Mouse (Mus musculus): ENCODE results near the gene Sval3.

The Sval3 gene

DNA sequence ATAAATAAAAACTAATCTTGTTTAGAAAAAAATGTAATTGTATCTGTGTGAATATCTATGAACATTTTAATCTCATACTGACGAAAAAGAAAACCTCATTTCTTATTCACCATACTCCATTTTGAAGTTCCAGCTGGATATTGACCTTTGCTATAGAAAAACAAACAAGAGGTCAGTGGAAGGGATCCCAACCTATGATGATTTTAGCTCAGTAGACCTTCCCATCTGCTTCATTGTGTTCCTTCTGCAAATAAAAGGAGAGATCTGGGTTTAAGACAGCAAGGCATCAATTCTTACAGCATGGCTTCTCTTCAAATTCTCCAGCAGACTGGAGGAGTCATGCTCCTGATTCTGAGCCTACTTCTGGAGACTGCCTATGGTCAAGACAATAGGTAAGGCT lies at the start of gene Sval3:
Gene Sval3, plus strand, starts transcription at position 301 of the 400 bp plus-strand sequence.
- in situ Hi-C loops (cut with MboI; ENCODE audit: unreplicated experiment in 2 of 2) = no loop called here

DNA sequence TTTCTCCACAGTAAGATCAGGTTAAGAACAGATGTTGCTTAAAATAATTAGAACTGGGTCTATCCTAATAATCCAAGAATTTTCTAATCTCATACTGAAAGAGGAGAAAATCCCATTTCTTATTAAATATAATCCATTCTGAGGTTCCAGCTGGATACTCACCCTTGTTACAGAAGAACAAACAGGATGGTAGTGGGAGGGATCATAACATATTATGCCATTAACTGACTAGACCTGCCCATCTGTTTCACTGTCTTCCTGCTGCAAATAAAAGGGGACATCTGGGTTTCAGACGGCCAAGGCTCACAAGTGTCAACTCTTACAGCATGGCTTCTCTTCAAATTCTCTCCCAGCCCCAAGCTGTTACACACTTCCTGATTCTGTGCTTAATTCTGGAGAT lies 16.6 kb upstream of the Sval3 start, which contains the start of gene Sval1:
Gene Sval1, plus strand, starts transcription at position 301 of the 400 bp plus-strand sequence.
- in situ Hi-C loops (cut with MboI; ENCODE audit: unreplicated experiment in 2 of 2) = no loop called here
